ENCODE assay signal across 11 mouse cellular contexts in the genomic region with DNA sequence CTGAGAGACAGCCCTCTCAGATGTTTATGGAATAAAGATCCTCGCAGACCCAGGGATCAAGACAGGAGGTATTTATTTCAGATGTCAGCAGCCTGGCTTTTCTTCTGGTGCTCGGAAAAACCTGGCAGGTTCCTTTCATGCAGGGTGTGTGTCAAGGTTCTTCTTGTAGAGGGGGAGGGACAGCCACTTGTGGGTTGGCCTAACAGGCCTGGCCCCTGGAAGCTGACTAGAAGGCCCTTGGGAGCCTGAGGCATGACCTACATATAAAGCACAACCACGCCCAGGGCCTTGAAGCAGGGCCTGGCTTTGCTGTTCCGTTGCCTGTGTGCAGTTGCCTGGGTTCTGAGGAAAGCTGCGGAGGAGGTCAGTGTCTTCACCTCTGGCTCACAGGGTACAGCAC. TPM values are rescaled to one million over a fixed set of nuclear protein-coding genes. Genes with fewer than 3 reads are reported as not detected.
DNase-seq lines count a peak whose midpoint lies in the region; ATAC-seq lines count a peak whose summit lies in the region.
"Had no signal": no experiment of that assay in that cellular context is flagged by ENCODE, and none has a peak within 500 bp of the region (broad histone marks: within the 10 kb centered on the region; RNA-seq: fewer than 3 reads in every experiment).

No protein-coding gene starts in this region.

- H3K79me2 ChIP-seq in macrophage (ENCODE audit: inconsistent target) = peaks cover 17% of the 10 kb centered on the region; the same call in 1 of the 2 replicates

- no peak overlapping the region for H3K27ac ChIP-seq in heart, embryonic 12.5 days (ENCODE audit: poor library complexity, severe bottlenecking)
- peak overlapping the region; percentile 98 for H3K27ac ChIP-seq in macrophage
- H3K27ac ChIP-seq: neural tube, embryonic 13.5 days had no signal

- H3K9me3 ChIP-seq in heart, embryonic 12.5 days (replicated peaks) = no peaks in the 10 kb centered on the region
- H3K9me3 ChIP-seq: neural tube, embryonic 13.5 days had no signal

- no peak for ATAC-seq in heart, embryonic 12.5 days (ENCODE audit: insufficient number of reproducible peaks, low FRiP score)

- H3K27me3 ChIP-seq in heart, embryonic 12.5 days (replicated peaks) = peaks cover 48% of the 10 kb centered on the region
- H3K27me3 ChIP-seq: neural tube, embryonic 13.5 days had no signal

- H3K9ac ChIP-seq in heart, embryonic 12.5 days = no peak overlapping the region
- H3K9ac ChIP-seq: neural tube, embryonic 13.5 days had no signal

- intact Hi-C loops in heart, postnatal 14 days (cut with DNase I) = no loop called here

- 65% methylated on average over 5 of the region's 5 CpGs for WGBS in heart, embryonic 12.5 days
- 40% methylated on average over 5 of the region's 5 CpGs for WGBS in macrophage (ENCODE audit: missing documents)

- H3K36me3 ChIP-seq in heart, embryonic 12.5 days = no peaks in the 10 kb centered on the region
- H3K36me3 ChIP-seq in macrophage (ENCODE audit: inconsistent target) = no peaks in the 10 kb centered on the region
- H3K36me3 ChIP-seq: neural tube, embryonic 13.5 days had no signal

- peaks cover under 1% of the 10 kb centered on the region for H3K4me1 ChIP-seq in heart, embryonic 12.5 days (replicated peaks)

- peak; percentile 98 for DNase-seq in heart, adult 11 months
- peak; percentile 82 to 87 for DNase-seq in adrenal gland, postnatal 36 days
- peak; percentile 53 to 63 for DNase-seq in heart, postnatal 14 days
- no peak for DNase-seq in kidney, adult 8-10 months
- no peak for DNase-seq in embryo, embryonic 11 days
- no peak for DNase-seq in cerebellum, postnatal 14 days
- DNase-seq: cerebellum, postnatal 36 days; kidney, adult 11 months had no signal

- no peak overlapping the region for H3K4me3 ChIP-seq in heart, embryonic 12.5 days
- peak overlapping the region; percentile 26 for H3K4me3 ChIP-seq in macrophage (ENCODE audit: inconsistent target)
- H3K4me3 ChIP-seq: neural tube, embryonic 13.5 days had no signal

- H3K4me2 ChIP-seq in heart, embryonic 12.5 days = no peak overlapping the region
- H3K4me2 ChIP-seq: neural tube, embryonic 13.5 days had no signal

RNA-seq across cellular contexts. Expression of a gene that starts 16.7 kb away (rescaled TPM):
- polyA plus RNA-seq in heart, embryonic 12.5 days (2016; fragmentation: Nextera tagmentation; extraction: Ambion mirVana) = 168 and 183 TPM in 2 replicates
- total RNA-seq in adrenal gland, postnatal 36 days (2021) = 100 to 1,000 TPM; 104 to 144 TPM
- 10 to 100 TPM; 47.7 to 58.4 TPM for total RNA-seq in heart, postnatal 14 days (2021)
- total RNA-seq in macrophage (2018; cell fraction: chromatin; rRNA removed) = 10 to 100 TPM in 17 of 26 experiments, 1 to 10 TPM in 9; 4.1 to 37.4 (median 12.2) TPM
- total RNA-seq in macrophage (2018; cell fraction: cytosol; rRNA removed) = 10 to 100 TPM; 27.5 to 49.4 (median 37.6) TPM
- 10 to 100 TPM in 16 of 26 experiments, 1 to 10 TPM in 10; 5.8 to 26.6 (median 11.3) TPM for total RNA-seq in macrophage (2018; cell fraction: nucleus; rRNA removed)
- polyA plus RNA-seq in macrophage (2018) = 30.6 to 41.0 TPM (median 40.7 TPM) in 3 replicates

RNA-seq across cellular contexts. Expression of a gene that starts 17.1 kb away (rescaled TPM):
- 1,676 and 1,716 TPM in 2 replicates for polyA plus RNA-seq in heart, embryonic 12.5 days (2016; fragmentation: Nextera tagmentation; extraction: Ambion mirVana)
- total RNA-seq in adrenal gland, postnatal 36 days (2021) = 1,000 to 10,000 TPM; 1,531 to 1,538 TPM
- total RNA-seq in heart, postnatal 14 days (2021) = 1,000 to 10,000 TPM; 4,230 to 4,270 TPM
- 100 to 1,000 TPM in 5 of 26 experiments, 10 to 100 TPM in 21; 43.1 to 125 (median 79.7) TPM for total RNA-seq in macrophage (2018; cell fraction: chromatin; rRNA removed)
- 1,000 to 10,000 TPM in 1 of 26 experiments, 100 to 1,000 TPM in 25; 586 to 1,058 (median 761) TPM for total RNA-seq in macrophage (2018; cell fraction: cytosol; rRNA removed)
- total RNA-seq in macrophage (2018; cell fraction: nucleus; rRNA removed) = 100 to 1,000 TPM; 140 to 293 (median 184) TPM
- 521 to 775 TPM (median 707 TPM) in 3 replicates for polyA plus RNA-seq in macrophage (2018)

RNA-seq across cellular contexts. Expression of a gene that starts 17.2 kb away (rescaled TPM):
- polyA plus RNA-seq in heart, embryonic 12.5 days (2016; fragmentation: Nextera tagmentation; extraction: Ambion mirVana) = 0.72 TPM in 1 of 2 replicates, not detected in the other
- under 1 TPM in 1 of 2 experiments, not detected in 1; 0.53 TPM for total RNA-seq in adrenal gland, postnatal 36 days (2021)
- not detected for total RNA-seq in heart, postnatal 14 days (2021)
- not detected for total RNA-seq in macrophage (2018; cell fraction: chromatin; rRNA removed)
- 1 to 10 TPM in 7 of 26 experiments, under 1 TPM in 15, not detected in 4; 0.18 to 1.7 (median 0.68) TPM for total RNA-seq in macrophage (2018; cell fraction: cytosol; rRNA removed)
- total RNA-seq in macrophage (2018; cell fraction: nucleus; rRNA removed) = 1 to 10 TPM in 1 of 26 experiments, under 1 TPM in 1, not detected in 24; 0.89 to 1.1 TPM
- polyA plus RNA-seq in macrophage (2018) = 0.76 to 0.96 TPM in 2 of 3 replicates, not detected in the other

RNA-seq across cellular contexts. Expression of a gene that starts 37.7 kb away (rescaled TPM):
- polyA plus RNA-seq in heart, embryonic 12.5 days (2016; fragmentation: Nextera tagmentation; extraction: Ambion mirVana) = 3.5 and 6.7 TPM in 2 replicates
- total RNA-seq in adrenal gland, postnatal 36 days (2021) = 10 to 100 TPM; 16.7 to 19.7 TPM
- 1 to 10 TPM; 3.7 to 4.0 TPM for total RNA-seq in heart, postnatal 14 days (2021)
- total RNA-seq in macrophage (2018; cell fraction: chromatin; rRNA removed) = 1 to 10 TPM in 10 of 26 experiments, not detected in 16; 1.3 to 4.2 (median 2.0) TPM
- 1 to 10 TPM in 20 of 26 experiments, under 1 TPM in 6; 0.59 to 5.7 (median 1.9) TPM for total RNA-seq in macrophage (2018; cell fraction: cytosol; rRNA removed)
- total RNA-seq in macrophage (2018; cell fraction: nucleus; rRNA removed) = 1 to 10 TPM in 12 of 26 experiments, under 1 TPM in 1, not detected in 13; 0.91 to 4.9 (median 1.6) TPM
- 0.83 to 3.2 TPM (median 2.1 TPM) in 3 replicates for polyA plus RNA-seq in macrophage (2018)

RNA-seq across cellular contexts. Expression of a gene that starts 51.1 kb away (rescaled TPM):
- 4.9 and 5.6 TPM in 2 replicates for polyA plus RNA-seq in heart, embryonic 12.5 days (2016; fragmentation: Nextera tagmentation; extraction: Ambion mirVana)
- 10 to 100 TPM in 1 of 2 experiments, 1 to 10 TPM in 1; 9.8 to 44.7 TPM for total RNA-seq in adrenal gland, postnatal 36 days (2021)
- 1 to 10 TPM; 3.9 to 4.3 TPM for total RNA-seq in heart, postnatal 14 days (2021)
- 1,000 to 10,000 TPM in 1 of 26 experiments, 100 to 1,000 TPM in 20, 10 to 100 TPM in 5; 46.2 to 1,418 (median 239) TPM for total RNA-seq in macrophage (2018; cell fraction: chromatin; rRNA removed)
- 100 to 1,000 TPM in 24 of 26 experiments, 10 to 100 TPM in 2; 97.5 to 257 (median 185) TPM for total RNA-seq in macrophage (2018; cell fraction: cytosol; rRNA removed)
- 1,000 to 10,000 TPM in 1 of 26 experiments, 100 to 1,000 TPM in 19, 10 to 100 TPM in 6; 76.1 to 1,152 (median 159) TPM for total RNA-seq in macrophage (2018; cell fraction: nucleus; rRNA removed)
- 116 to 212 TPM (median 193 TPM) in 3 replicates for polyA plus RNA-seq in macrophage (2018)

Comparison
In these comparisons a context has a peak if more than half of its experiments do, and no peak if none do; other contexts are left out.
1. DNase-seq: peak in heart, adult 11 months (single experiment), adrenal gland, postnatal 36 days (2 of 2) and heart, postnatal 14 days (2 of 2); none in kidney, adult 8-10 months (0 of 2), embryo, embryonic 11 days (single experiment) and cerebellum, postnatal 14 days (0 of 2).